Mouse (Mus musculus) ES-Bruce4 (cell line): ENCODE data around the gene Dysf. TPM values are rescaled to one million over a fixed set of nuclear protein-coding genes. Genes with fewer than 3 reads are reported as not detected.
"Not testable (repeated sequence)": the region's sequence is repeated elsewhere in the genome, so short reads cannot be mapped to it uniquely, and the experiment has no call there.

Source experiments
- H3K27ac ChIP-seq: 2 replicates; pipeline ENCODE4 v1.5.1; 2012; ENCODE audit warnings: low read length, inconsistent platforms; ENCODE audit not compliant: insufficient read depth
- H3K27me3 ChIP-seq: 2 replicates; pipeline ENCODE4 v1.6.1; 2012; ENCODE audit warnings: mild to moderate bottlenecking, low read length, inconsistent platforms; ENCODE audit not compliant: control insufficient read depth, poor library complexity, insufficient read depth, severe bottlenecking
- H3K36me3 ChIP-seq: 2 replicates; pipeline ENCODE4 v1.6.1; 2012; ENCODE audit warnings: inconsistent platforms, mild to moderate bottlenecking, low read length, moderate library complexity; ENCODE audit not compliant: control insufficient read depth, poor library complexity, insufficient read depth, severe bottlenecking
- H3K4me1 ChIP-seq: one replicate; pipeline ENCODE4 v1.8.1; 2011; ENCODE audit warnings: low read length; ENCODE audit not compliant: control insufficient read depth, insufficient read depth
- H3K4me3 ChIP-seq: 2 replicates; pipeline ENCODE4 v1.5.1; 2011; ENCODE audit warnings: low read depth, mild to moderate bottlenecking, low read length
- H3K9ac ChIP-seq: 2 replicates; pipeline ENCODE4 v1.6.1; 2012; ENCODE audit warnings: low read depth, mild to moderate bottlenecking, inconsistent platforms; ENCODE audit not compliant: poor library complexity, severe bottlenecking
- H3K9me3 ChIP-seq: replicated peaks from 2 replicates; pipeline ENCODE4 v1.6.1; 2012; ENCODE audit warnings: mild to moderate bottlenecking, low read length, inconsistent platforms; ENCODE audit not compliant: control insufficient read depth, poor library complexity, insufficient read depth, severe bottlenecking
- CTCF ChIP-seq: IDR thresholded peaks from one replicate; pipeline ENCODE4 v1.8.1; 2011; ENCODE audit warnings: low read depth, low read length
- EP300 ChIP-seq: IDR thresholded peaks from 2 replicates; pipeline ENCODE4 v1.6.1; 2011; ENCODE audit warnings: low read depth, low read length; ENCODE audit not compliant: insufficient read depth
- POLR2A ChIP-seq: IDR thresholded peaks from one replicate; pipeline ENCODE4 v1.8.1; 2011; ENCODE audit warnings: low read length; ENCODE audit not compliant: insufficient read depth
- polyA plus RNA-seq: library from polyadenylated mRNA; stranded (reverse); fragments of >200 nt; gene quantifications from 2 replicates; pipeline ENCODE4 v1.2.4, GENCODE M21; 2011; ENCODE audit warnings: low read depth; ENCODE audit not compliant: missing spikeins, insufficient read depth, insufficient read length

The Dysf gene
- polyA plus RNA-seq, 1 experiment = 18.5 TPM

GRCm38 (mm10) chr6:84021990-84022389, 13.6 kb downstream of the Dysf start:
- Histone ChIP-seq H3K9ac (no peak overlapping the region), H3K27me3 (no peaks in the 10 kb centered on the region), H3K4me3 (no peak overlapping the region), H3K36me3 (no peaks in the 10 kb centered on the region), H3K9me3 (no peaks in the 10 kb centered on the region), H3K4me1 (no peaks in the 10 kb centered on the region), H3K27ac (no peak overlapping the region)
- TF ChIP-seq POLR2A (no peak), EP300 (no peak), CTCF (no peak)

GRCm38 (mm10) chr6:84025636-84026035, 17.2 kb downstream of the Dysf start:
- no peak overlapping the region for H3K4me3 ChIP-seq
- H3K27me3 ChIP-seq = no peaks in the 10 kb centered on the region
- TF ChIP-seq POLR2A (no peak), EP300 (no peak)
- H3K9ac ChIP-seq = no peak overlapping the region
- H3K9me3 ChIP-seq = no peaks in the 10 kb centered on the region
- no peaks in the 10 kb centered on the region for H3K4me1 ChIP-seq
- no peaks in the 10 kb centered on the region for H3K36me3 ChIP-seq
- no peak overlapping the region for H3K27ac ChIP-seq

- no peak overlapping the region for H3K27ac ChIP-seq
- no peak overlapping the region for H3K4me3 ChIP-seq
- no peaks in the 10 kb centered on the region for H3K4me1 ChIP-seq
- TF ChIP-seq CTCF (no peak), POLR2A (no peak), EP300 (no peak)
- no peak overlapping the region for H3K9ac ChIP-seq
- H3K36me3 ChIP-seq = no peaks in the 10 kb centered on the region
- H3K9me3 ChIP-seq = no peaks in the 10 kb centered on the region
- no peaks in the 10 kb centered on the region for H3K27me3 ChIP-seq
Observed at GRCm38 (mm10) chr6:84028791-84029190, 20.4 kb downstream of the Dysf start.

- H3K36me3 ChIP-seq = no peaks in the 10 kb centered on the region
- H3K4me3 ChIP-seq = no peak overlapping the region
- no peaks in the 10 kb centered on the region for H3K9me3 ChIP-seq
- H3K4me1 ChIP-seq = no peaks in the 10 kb centered on the region
- H3K9ac ChIP-seq = no peak overlapping the region
- H3K27me3 ChIP-seq = no peaks in the 10 kb centered on the region
- no peak overlapping the region for H3K27ac ChIP-seq
- no peak for TF ChIP-seq EP300
- no peak for TF ChIP-seq POLR2A
- TF ChIP-seq CTCF = no peak
Observed at GRCm38 (mm10) chr6:84029775-84030174, 21.4 kb downstream of the Dysf start.

GRCm38 (mm10) chr6:84032516-84032915, 24.1 kb downstream of the Dysf start:
- H3K9ac ChIP-seq, H3K4me1 ChIP-seq, H3K4me3 ChIP-seq, H3K36me3 ChIP-seq, H3K27ac ChIP-seq, H3K27me3 ChIP-seq, H3K9me3 ChIP-seq: not testable (repeated sequence)

GRCm38 (mm10) chr6:84043251-84043940, 35.0 kb downstream of the Dysf start:
- peaks cover 3% of the 10 kb centered on the region for H3K4me1 ChIP-seq
- H3K27ac ChIP-seq = peak overlapping the region; percentile 26; the same call in 1 of the 2 replicates
- H3K36me3 ChIP-seq = no peaks in the 10 kb centered on the region
- no peak overlapping the region for H3K9ac ChIP-seq
- no peaks in the 10 kb centered on the region for H3K9me3 ChIP-seq
- H3K4me3 ChIP-seq = no peak overlapping the region
- no peak for TF ChIP-seq POLR2A
- 0 out of 2 replicates have a peak, but pooled peaks have one; percentile 32 for TF ChIP-seq EP300
- no peaks in the 10 kb centered on the region for H3K27me3 ChIP-seq
